Mouse (Mus musculus) kidney, adult 2 months (tissue): Measurements from ENCODE around the gene Ociad2.

Experiments
- CTCF ChIP-seq: fragments of 200-500 bp; conservative IDR thresholded peaks from 2 replicates; pipeline ENCODE4 v1.5.1; 2011; ENCODE audit warnings: low read depth, mild to moderate bottlenecking, control low read depth, low read length, moderate library complexity, mixed read lengths; ENCODE audit not compliant: insufficient read depth, insufficient read length
- POLR2A ChIP-seq: fragments of 200-500 bp; IDR thresholded peaks from one replicate; pipeline ENCODE4 v1.6.1; 2011; ENCODE audit warnings: low read depth, low read length, control low read depth

GRCm38 (mm10) chr5:73307297-73307696 lies 33.5 kb downstream of the Ociad2 start:
- TF ChIP-seq POLR2A (no peak), CTCF (no peak)
